Mouse (Mus musculus) bone marrow macrophage, adult 2 months (primary cell): ENCODE measurements around the gene Stard3.

Source experiments
- CTCF ChIP-seq: IDR thresholded peaks from 2 replicates; pipeline ENCODE4 v1.5.1; 2012; ENCODE audit warnings: low read depth, mild to moderate bottlenecking, low read length, moderate library complexity
- POLR2A ChIP-seq: IDR thresholded peaks from 2 replicates; pipeline ENCODE4 v1.6.1; 2012; ENCODE audit warnings: mild to moderate bottlenecking, low read depth, low read length, borderline replicate concordance

- TF ChIP-seq POLR2A: no peak
- no peak for TF ChIP-seq CTCF
Measured at GRCm38 (mm10) chr11:98323933-98324332, 34.2 kb upstream of the Stard3 start.
